9 mouse cellular contexts compared by ENCODE assay signal in genomic region chr11:101148751-101149150, GRCm38 (mm10). TPM values are rescaled to one million over a fixed set of nuclear protein-coding genes. Genes with fewer than 3 reads are reported as not detected.
A peak's percentile ranks its signal among the peaks of the same experiment; 100 is the strongest.
DNase-seq lines count a peak whose midpoint lies in the region; ATAC-seq lines count a peak whose summit lies in the region.
"Had no signal": no experiment of that assay in that cellular context is flagged by ENCODE, and none has a peak within 500 bp of the region (broad histone marks: within the 10 kb centered on the region; RNA-seq: fewer than 3 reads in every experiment).

No protein-coding gene starts in this region.

- H3K36me3 ChIP-seq in heart, embryonic 16.5 days (ENCODE audit: control insufficient read depth, insufficient read depth), result no peaks in the 10 kb centered on the region
- H3K36me3 ChIP-seq in midbrain, embryonic 13.5 days, result no peaks in the 10 kb centered on the region
- H3K36me3 ChIP-seq in midbrain, embryonic 16.5 days (ENCODE audit: control insufficient read depth, insufficient read depth, low read length), result no peaks in the 10 kb centered on the region
- H3K36me3 ChIP-seq in intestine, embryonic 16.5 days (ENCODE audit: control insufficient read depth, insufficient read depth, low read length), result no peaks in the 10 kb centered on the region

- no peak overlapping the region for H3K9ac ChIP-seq in heart, embryonic 16.5 days (ENCODE audit: low read length)
- H3K9ac ChIP-seq in midbrain, embryonic 13.5 days (replicated peaks), result no peak overlapping the region
- no peak overlapping the region for H3K9ac ChIP-seq in midbrain, embryonic 16.5 days (ENCODE audit: low read depth, low read length)
- H3K9ac ChIP-seq in intestine, embryonic 16.5 days (ENCODE audit: low read depth, low read length), result peak overlapping the region; percentile 41

- no peak overlapping the region for H3K4me2 ChIP-seq in heart, embryonic 16.5 days (ENCODE audit: low read depth, low read length)
- no peak overlapping the region for H3K4me2 ChIP-seq in midbrain, embryonic 13.5 days (replicated peaks)
- H3K4me2 ChIP-seq in midbrain, embryonic 16.5 days (ENCODE audit: low read length), result no peak overlapping the region
- H3K4me2 ChIP-seq in intestine, embryonic 16.5 days (ENCODE audit: low read depth, low read length), result no peak overlapping the region

- DNase-seq in heart, postnatal 4 days, result no peak
- no peak for DNase-seq in left cerebral cortex, adult 18-20 months (ENCODE audit: low spot score in 2 of 2)

- ATAC-seq in heart, embryonic 16.5 days (replicated peaks; ENCODE audit: extremely low read depth, insufficient read depth, low FRiP score), result no peak
- no peak for ATAC-seq in midbrain, embryonic 13.5 days
- no peak for ATAC-seq in midbrain, embryonic 16.5 days
- no peak for ATAC-seq in intestine, embryonic 16.5 days
- ATAC-seq in granulocyte monocyte progenitor cell, adult 5-6 weeks (replicated peaks; ENCODE audit: poor library complexity, severe bottlenecking), result no peak
- ATAC-seq: activated CD4-positive, CD25-positive, alpha-beta regulatory T cell, adult 4 months had no signal

- 70% methylated on average over 10 of the region's 10 CpGs for WGBS in heart, embryonic 16.5 days
- 71% methylated on average over 10 of the region's 10 CpGs for WGBS in midbrain, embryonic 13.5 days
- 71% methylated on average over 10 of the region's 10 CpGs for WGBS in midbrain, embryonic 16.5 days
- 62% methylated on average over 10 of the region's 10 CpGs for WGBS in intestine, embryonic 16.5 days

- no peaks in the 10 kb centered on the region for H3K9me3 ChIP-seq in heart, embryonic 16.5 days (replicated peaks; ENCODE audit: control insufficient read depth, low read length)
- no peaks in the 10 kb centered on the region for H3K9me3 ChIP-seq in midbrain, embryonic 13.5 days
- no peaks in the 10 kb centered on the region for H3K9me3 ChIP-seq in midbrain, embryonic 16.5 days (replicated peaks; ENCODE audit: control insufficient read depth, low read length, poor library complexity, severe bottlenecking)
- no peaks in the 10 kb centered on the region for H3K9me3 ChIP-seq in intestine, embryonic 16.5 days (ENCODE audit: control insufficient read depth, low read length)

- H3K27me3 ChIP-seq in heart, embryonic 16.5 days (ENCODE audit: control insufficient read depth, insufficient read depth, low read length), result no peaks in the 10 kb centered on the region
- no peaks in the 10 kb centered on the region; the same call in 1 of the 2 replicates for H3K27me3 ChIP-seq in midbrain, embryonic 13.5 days
- no peaks in the 10 kb centered on the region for H3K27me3 ChIP-seq in midbrain, embryonic 16.5 days (ENCODE audit: control insufficient read depth, insufficient read depth, low read depth, low read length)
- H3K27me3 ChIP-seq in intestine, embryonic 16.5 days (replicated peaks; ENCODE audit: control insufficient read depth, insufficient read depth, low read length), result no peaks in the 10 kb centered on the region

- peaks cover 10% of the 10 kb centered on the region for H3K4me1 ChIP-seq in heart, embryonic 16.5 days (ENCODE audit: control insufficient read depth, insufficient read depth, low read length)
- peaks cover 24% of the 10 kb centered on the region for H3K4me1 ChIP-seq in midbrain, embryonic 13.5 days (replicated peaks)
- H3K4me1 ChIP-seq in midbrain, embryonic 16.5 days (ENCODE audit: control insufficient read depth, insufficient read depth, low read length), result peaks cover 13% of the 10 kb centered on the region
- H3K4me1 ChIP-seq in intestine, embryonic 16.5 days (ENCODE audit: control insufficient read depth, insufficient read depth, low read length), result peaks cover 16% of the 10 kb centered on the region

- H3K4me3 ChIP-seq in heart, embryonic 16.5 days (ENCODE audit: low read length), result no peak overlapping the region
- H3K4me3 ChIP-seq in midbrain, embryonic 13.5 days (replicated peaks), result no peak overlapping the region
- H3K4me3 ChIP-seq in midbrain, embryonic 16.5 days (ENCODE audit: low read depth, low read length), result no peak overlapping the region
- H3K4me3 ChIP-seq in intestine, embryonic 16.5 days (ENCODE audit: low read length), result no peak overlapping the region

- H3K27ac ChIP-seq in heart, embryonic 16.5 days (ENCODE audit: low read length), result peak overlapping the region; percentile 55; the same call in 1 of the 2 replicates
- peak overlapping the region; percentile 36 for H3K27ac ChIP-seq in midbrain, embryonic 13.5 days
- no peak overlapping the region for H3K27ac ChIP-seq in midbrain, embryonic 16.5 days (ENCODE audit: low read length)
- peak overlapping the region; percentile 80 for H3K27ac ChIP-seq in intestine, embryonic 16.5 days (ENCODE audit: low read length)

RNA-seq across cellular contexts. Expression of gene Tubg2, which starts 7.0 kb away (rescaled TPM):
- 3.0 and 3.3 TPM in 2 replicates for polyA plus RNA-seq in heart, embryonic 16.5 days (2015; fragmentation: Nextera tagmentation; extraction: Ambion mirVana)
- total RNA-seq in heart, postnatal 4 days (2021), result 1 to 10 TPM; 6.6 to 7.0 TPM
- polyA plus RNA-seq in midbrain, embryonic 13.5 days (2015; fragmentation: Nextera tagmentation; extraction: Ambion mirVana), result 29.8 and 31.6 TPM in 2 replicates
- polyA plus RNA-seq in midbrain, embryonic 16.5 days (2015; fragmentation: Nextera tagmentation; extraction: Ambion mirVana), result 62.9 and 71.4 TPM in 2 replicates
- polyA plus RNA-seq in intestine, embryonic 16.5 days (2015; fragmentation: Nextera tagmentation; extraction: Ambion mirVana), result 3.9 and 4.2 TPM in 2 replicates
- total RNA-seq in granulocyte monocyte progenitor cell, adult 5-6 weeks (2014; fragmentation: Nextera tagmentation), result not detected in 2 replicates
- total RNA-seq in granulocyte monocyte progenitor cell, adult 5-6 weeks (2017), result not detected in 2 replicates
- total RNA-seq in left cerebral cortex, adult 18-20 months (2021), result 10 to 100 TPM; 48.6 to 54.5 TPM
- total RNA-seq: hematopoietic stem cell, adult 5-6 weeks had no signal

RNA-seq across cellular contexts. Expression of gene Cntnap1, which starts 21.6 kb away (rescaled TPM):
- 0.89 and 1.0 TPM in 2 replicates for polyA plus RNA-seq in heart, embryonic 16.5 days (2015; fragmentation: Nextera tagmentation; extraction: Ambion mirVana)
- total RNA-seq in heart, postnatal 4 days (2021), result 1 to 10 TPM; 1.5 to 1.6 TPM
- 1.3 and 1.5 TPM in 2 replicates for polyA plus RNA-seq in midbrain, embryonic 13.5 days (2015; fragmentation: Nextera tagmentation; extraction: Ambion mirVana)
- 4.2 and 4.7 TPM in 2 replicates for polyA plus RNA-seq in midbrain, embryonic 16.5 days (2015; fragmentation: Nextera tagmentation; extraction: Ambion mirVana)
- 0.86 and 0.87 TPM in 2 replicates for polyA plus RNA-seq in intestine, embryonic 16.5 days (2015; fragmentation: Nextera tagmentation; extraction: Ambion mirVana)
- total RNA-seq in granulocyte monocyte progenitor cell, adult 5-6 weeks (2014; fragmentation: Nextera tagmentation), result 0.41 and 0.83 TPM in 2 replicates
- 0.36 and 0.65 TPM in 2 replicates for total RNA-seq in granulocyte monocyte progenitor cell, adult 5-6 weeks (2017)
- total RNA-seq in left cerebral cortex, adult 18-20 months (2021), result 100 to 1,000 TPM; 158 to 160 TPM
- total RNA-seq: hematopoietic stem cell, adult 5-6 weeks had no signal

RNA-seq across cellular contexts. Expression of gene Plekhh3, which starts 22.4 kb away (rescaled TPM):
- polyA plus RNA-seq in heart, embryonic 16.5 days (2015; fragmentation: Nextera tagmentation; extraction: Ambion mirVana), result 8.7 and 11.5 TPM in 2 replicates
- 10 to 100 TPM; 23.1 to 27.3 TPM for total RNA-seq in heart, postnatal 4 days (2021)
- polyA plus RNA-seq in midbrain, embryonic 13.5 days (2015; fragmentation: Nextera tagmentation; extraction: Ambion mirVana), result 7.3 and 8.1 TPM in 2 replicates
- 6.5 and 7.6 TPM in 2 replicates for polyA plus RNA-seq in midbrain, embryonic 16.5 days (2015; fragmentation: Nextera tagmentation; extraction: Ambion mirVana)
- 9.2 and 10.1 TPM in 2 replicates for polyA plus RNA-seq in intestine, embryonic 16.5 days (2015; fragmentation: Nextera tagmentation; extraction: Ambion mirVana)
- 1.4 TPM in 1 of 2 replicates, not detected in the other for total RNA-seq in granulocyte monocyte progenitor cell, adult 5-6 weeks (2014; fragmentation: Nextera tagmentation)
- 0.47 TPM in 1 of 2 replicates, not detected in the other for total RNA-seq in granulocyte monocyte progenitor cell, adult 5-6 weeks (2017)
- total RNA-seq in left cerebral cortex, adult 18-20 months (2021), result 10 to 100 TPM; 14.2 to 16.7 TPM
- total RNA-seq: hematopoietic stem cell, adult 5-6 weeks had no signal
- polyA plus RNA-seq: activated CD4-positive, CD25-positive, alpha-beta regulatory T cell, adult 4 months had no signal

RNA-seq across cellular contexts. Expression of gene Ccr10, which starts 26.5 kb away (rescaled TPM):
- 0.16 and 0.60 TPM in 2 replicates for polyA plus RNA-seq in heart, embryonic 16.5 days (2015; fragmentation: Nextera tagmentation; extraction: Ambion mirVana)
- not detected for total RNA-seq in heart, postnatal 4 days (2021)
- polyA plus RNA-seq in midbrain, embryonic 13.5 days (2015; fragmentation: Nextera tagmentation; extraction: Ambion mirVana), result 0.19 and 0.38 TPM in 2 replicates
- 0.47 and 0.62 TPM in 2 replicates for polyA plus RNA-seq in midbrain, embryonic 16.5 days (2015; fragmentation: Nextera tagmentation; extraction: Ambion mirVana)
- polyA plus RNA-seq in intestine, embryonic 16.5 days (2015; fragmentation: Nextera tagmentation; extraction: Ambion mirVana), result 0.20 and 0.29 TPM in 2 replicates
- not detected in 2 replicates for total RNA-seq in granulocyte monocyte progenitor cell, adult 5-6 weeks (2014; fragmentation: Nextera tagmentation)
- total RNA-seq in granulocyte monocyte progenitor cell, adult 5-6 weeks (2017), result 0.09 TPM in 1 of 2 replicates, not detected in the other
- under 1 TPM in 1 of 2 experiments, not detected in 1; 0.28 TPM for total RNA-seq in left cerebral cortex, adult 18-20 months (2021)
- total RNA-seq: hematopoietic stem cell, adult 5-6 weeks had no signal

RNA-seq across cellular contexts. Expression of gene Tubg1, which starts 29.0 kb away (rescaled TPM):
- polyA plus RNA-seq in heart, embryonic 16.5 days (2015; fragmentation: Nextera tagmentation; extraction: Ambion mirVana), result 70.9 and 72.6 TPM in 2 replicates
- total RNA-seq in heart, postnatal 4 days (2021), result 10 to 100 TPM; 53.5 to 53.7 TPM
- polyA plus RNA-seq in midbrain, embryonic 13.5 days (2015; fragmentation: Nextera tagmentation; extraction: Ambion mirVana), result 89.4 and 91.0 TPM in 2 replicates
- polyA plus RNA-seq in midbrain, embryonic 16.5 days (2015; fragmentation: Nextera tagmentation; extraction: Ambion mirVana), result 72.6 and 75.0 TPM in 2 replicates
- polyA plus RNA-seq in intestine, embryonic 16.5 days (2015; fragmentation: Nextera tagmentation; extraction: Ambion mirVana), result 51.0 and 56.3 TPM in 2 replicates
- 27.6 and 53.4 TPM in 2 replicates for total RNA-seq in granulocyte monocyte progenitor cell, adult 5-6 weeks (2014; fragmentation: Nextera tagmentation)
- total RNA-seq in granulocyte monocyte progenitor cell, adult 5-6 weeks (2017), result 25.8 and 43.7 TPM in 2 replicates
- 10 to 100 TPM; 44.5 to 53.3 TPM for total RNA-seq in left cerebral cortex, adult 18-20 months (2021)
